In the genomic region with DNA sequence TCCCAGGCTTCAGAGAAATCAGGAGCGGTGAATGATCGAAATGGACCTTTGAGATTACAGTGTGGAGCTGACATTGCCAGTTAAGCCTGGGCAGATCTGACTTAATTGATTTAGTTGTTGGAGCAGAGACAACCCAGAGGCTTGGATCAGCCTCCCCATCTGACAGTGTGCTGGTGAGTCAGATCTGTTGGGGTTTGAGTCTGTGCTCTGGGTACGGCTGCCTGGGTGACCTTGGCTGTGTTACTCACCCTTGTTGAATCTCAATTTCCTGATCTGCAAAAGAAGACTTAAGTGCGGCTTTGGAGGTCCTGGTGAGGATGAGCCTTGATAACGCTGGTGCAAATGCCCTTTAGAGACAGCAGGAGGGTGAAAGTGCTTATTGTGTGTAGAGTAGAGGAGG, we compare ENCODE assay signal across 11 mouse cellular contexts.
DNase-seq lines count a peak whose midpoint lies in the region; ATAC-seq and TF ChIP-seq lines count a peak whose summit lies in the region.
"Had no signal": no experiment of that assay in that cellular context is flagged by ENCODE, and none has a peak within 500 bp of the region (broad histone marks: within the 10 kb centered on the region; RNA-seq: fewer than 3 reads in every experiment).

No protein-coding gene starts in this region.

- no peaks in the 10 kb centered on the region for H3K27me3 ChIP-seq in hindbrain, embryonic 13.5 days
- no peaks in the 10 kb centered on the region for H3K27me3 ChIP-seq in midbrain, embryonic 10.5 days (ENCODE audit: low read depth, poor library complexity, severe bottlenecking)
- H3K27me3 ChIP-seq: limb, embryonic 13.5 days had no signal

- H3K9me3 ChIP-seq in hindbrain, embryonic 13.5 days: no peaks in the 10 kb centered on the region
- no peaks in the 10 kb centered on the region for H3K9me3 ChIP-seq in midbrain, embryonic 10.5 days (replicated peaks)
- H3K9me3 ChIP-seq: limb, embryonic 13.5 days had no signal

- H3K9ac ChIP-seq in hindbrain, embryonic 13.5 days: no peak overlapping the region
- H3K9ac ChIP-seq: limb, embryonic 13.5 days had no signal

- WGBS in hindbrain, embryonic 13.5 days: 85% methylated on average over 5 of the region's 5 CpGs
- 75% methylated on average over 5 of the region's 5 CpGs for WGBS in lung, adult 2 months
- whole genome bisulfite sequencing in midbrain, embryonic 10.5 days: 80% methylated on average over 5 of the region's 5 CpGs

- no peak for ATAC-seq in hindbrain, embryonic 13.5 days (ENCODE audit: low FRiP score)

- no peaks in the 10 kb centered on the region for H3K4me1 ChIP-seq in hindbrain, embryonic 13.5 days (replicated peaks)
- H3K4me1 ChIP-seq in lung, adult 2 months (ENCODE audit: control insufficient read depth, insufficient read depth, low read length): no peaks in the 10 kb centered on the region
- no peaks in the 10 kb centered on the region for H3K4me1 ChIP-seq in midbrain, embryonic 10.5 days
- H3K4me1 ChIP-seq: limb, embryonic 13.5 days had no signal

- TF ChIP-seq POLR2A in lung, adult 2 months (IDR thresholded peaks at IDR 0.05; ENCODE audit: borderline replicate concordance, extremely low read depth, low read depth, low read length): no peak

- H3K4me2 ChIP-seq in hindbrain, embryonic 13.5 days: no peak overlapping the region
- H3K4me2 ChIP-seq: limb, embryonic 13.5 days had no signal

- H3K27ac ChIP-seq in hindbrain, embryonic 13.5 days: no peak overlapping the region
- no peak overlapping the region for H3K27ac ChIP-seq in midbrain, embryonic 10.5 days (replicated peaks)
- H3K27ac ChIP-seq: limb, embryonic 13.5 days; macrophage; stomach, postnatal 0 days had no signal

- H3K4me3 ChIP-seq in hindbrain, embryonic 13.5 days: no peak overlapping the region
- H3K4me3 ChIP-seq in lung, adult 2 months (replicated peaks; ENCODE audit: extremely low read depth, low read depth, low read length): no peak overlapping the region
- no peak overlapping the region for H3K4me3 ChIP-seq in midbrain, embryonic 10.5 days
- H3K4me3 ChIP-seq: limb, embryonic 13.5 days had no signal

- no peak for TF ChIP-seq CTCF in lung, adult 2 months (IDR thresholded peaks at IDR 0.05; ENCODE audit: insufficient read depth, low read length)

- peak; percentile 60 for DNase-seq in ovary, adult 18-20 months (ENCODE audit: low spot score)
- no peak for DNase-seq in ovary, postnatal 36 days (ENCODE audit: low spot score)
- peak; percentile 90 for DNase-seq in adrenal gland, adult 2 months
- peak; percentile 48 for DNase-seq in fibroblast of lung, adult 2 months (ENCODE audit: low read depth)
- no peak for DNase-seq in lung, adult 2 months
- DNase-seq in right cerebral cortex, postnatal 10 days (ENCODE audit: low spot score in 2 of 2): no peak
- DNase-seq in midbrain, embryonic 10.5 days (ENCODE audit: low spot score): no peak

- no peaks in the 10 kb centered on the region for H3K36me3 ChIP-seq in hindbrain, embryonic 13.5 days
- no peaks in the 10 kb centered on the region for H3K36me3 ChIP-seq in midbrain, embryonic 10.5 days
- H3K36me3 ChIP-seq: limb, embryonic 13.5 days had no signal

Comparison
In these comparisons a context has a peak if more than half of its experiments do, and no peak if none do; other contexts are left out.
1. DNase-seq: peak in ovary, adult 18-20 months (single experiment), adrenal gland, adult 2 months (single experiment) and fibroblast of lung, adult 2 months (single experiment); none in ovary, postnatal 36 days (single experiment), lung, adult 2 months (single experiment), right cerebral cortex, postnatal 10 days (0 of 2) and midbrain, embryonic 10.5 days (single experiment).